Mouse (Mus musculus) hindbrain, embryonic 16.5 days (tissue): ENCODE measurements around the gene Prpf3. TPM values are rescaled to one million over a fixed set of nuclear protein-coding genes. Genes with fewer than 3 reads are reported as not detected.
"Not testable (repeated sequence)": the region's sequence is repeated elsewhere in the genome, so short reads cannot be mapped to it uniquely, and the experiment has no call there.

Source experiments
- ATAC-seq: fragments of 200-750 bp; cut with Nextera tagmentation; 2 replicates; pipeline ENCODE4 v1.8.0; 2017; ENCODE audit warnings: moderate TSS enrichment, moderate library complexity
- H3K27ac ChIP-seq: fragments of 300-500 bp; sonication (generic); 2 replicates; pipeline ENCODE4 v1.5.1; 2014; ENCODE audit warnings: low read depth, mild to moderate bottlenecking, control low read depth, low read length, moderate library complexity
- H3K27me3 ChIP-seq: fragments of 300-500 bp; sonication (generic); replicated peaks from 2 replicates; pipeline ENCODE4 v1.6.1; 2014; ENCODE audit warnings: low read length; ENCODE audit not compliant: control insufficient read depth, insufficient read depth
- H3K36me3 ChIP-seq: fragments of 300-500 bp; sonication (generic); 2 replicates; pipeline ENCODE4 v1.6.1; 2014; ENCODE audit warnings: mild to moderate bottlenecking, low read length, moderate library complexity, mixed read lengths; ENCODE audit not compliant: control insufficient read depth, insufficient read depth
- H3K4me1 ChIP-seq: fragments of 300-500 bp; sonication (generic); 2 replicates; pipeline ENCODE4 v1.6.1; 2014; ENCODE audit warnings: low read depth, low read length; ENCODE audit not compliant: control insufficient read depth, insufficient read depth
- H3K4me2 ChIP-seq: fragments of 300-500 bp; sonication (generic); 2 replicates; pipeline ENCODE4 v1.6.1; 2014; ENCODE audit warnings: mild to moderate bottlenecking, low read length, control low read depth, moderate library complexity
- H3K4me3 ChIP-seq: fragments of 300-500 bp; sonication (generic); 2 replicates; pipeline ENCODE4 v1.5.1; 2014; ENCODE audit warnings: mild to moderate bottlenecking, low read length, control low read depth, moderate library complexity
- H3K9ac ChIP-seq: fragments of 300-500 bp; sonication (generic); 2 replicates; pipeline ENCODE4 v1.6.1; 2014; ENCODE audit warnings: low read depth, mild to moderate bottlenecking, control low read depth, low read length, moderate library complexity
- H3K9me3 ChIP-seq: fragments of 300-500 bp; sonication (generic); 2 replicates; pipeline ENCODE4 v1.6.1; 2014; ENCODE audit warnings: mild to moderate bottlenecking, low read length, moderate library complexity; ENCODE audit not compliant: control insufficient read depth
- WGBS: fragments of 180-500 bp; shearing (Covaris S2); extraction: QIAGEN DNeasy Blood & Tissue Kit; methylation state at CpG from one replicate; pipeline ENCODE4 v1.1.7; 2014; 5-methylcytosine and 5-hydroxymethylcytosine counted together
- polyA plus RNA-seq: library from polyadenylated mRNA; unstranded; fragments of >200 nt; fragmentation: Nextera tagmentation; extraction: Ambion mirVana; gene quantifications from 2 replicates; pipeline ENCODE4 v1.2.1, GENCODE M21; 2015

Gene Prpf3
- polyA plus RNA-seq, result 30.8 and 35.6 TPM in 2 replicates

- Histone ChIP-seq H3K36me3 (peaks cover 13% of the 10 kb centered on the region), H3K4me3 (peak within 1 kb of the TSS; percentile 90), H3K9me3 (no peaks in the 10 kb centered on the region), H3K4me1 (peaks cover 8% of the 10 kb centered on the region), H3K4me2 (peak within 1 kb of the TSS; percentile 71), H3K27ac (peak within 1 kb of the TSS; percentile 80), H3K27me3 (no peaks in the 10 kb centered on the region), H3K9ac (peak within 1 kb of the TSS; percentile 83)
- WGBS, result 0% methylated on average over 56 of the region's 56 CpGs
- ATAC-seq, result peak; percentile 99
These were observed at the start of gene Prpf3 for GRCm38 (mm10) chr3:95855502-95856089. Gene Prpf3, minus strand, starts transcription at chr3:95855885.

DNA sequence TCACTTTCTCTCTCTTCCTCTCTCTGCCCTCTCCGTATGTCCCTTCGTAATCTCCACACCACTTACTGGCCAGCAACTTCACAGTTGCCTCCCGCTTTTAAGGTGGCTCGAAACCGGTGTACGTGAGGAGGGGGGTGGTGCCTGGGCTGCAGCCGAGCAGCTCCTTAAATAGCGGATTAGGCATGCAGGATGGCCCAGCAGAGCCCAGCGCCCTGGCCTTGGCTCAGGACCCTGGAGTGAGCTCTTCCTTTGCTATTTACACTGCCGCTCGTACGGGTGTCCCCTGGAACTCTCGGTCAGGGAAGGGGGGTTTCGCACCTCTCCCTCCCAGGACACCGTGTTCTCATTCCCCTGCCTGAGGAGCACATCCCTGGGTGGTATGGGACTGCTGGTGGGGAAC, 48.9 kb upstream of the Prpf3 start, which contains the start of gene Car14:
Car14 (minus strand) TSS at position 124 of the 400 bp plus-strand sequence.
- H3K36me3 ChIP-seq, result no peaks in the 10 kb centered on the region
- H3K4me3 ChIP-seq, result peak within 1 kb of the TSS; percentile 34
- under 1% methylated on average over 15 of the region's 15 CpGs for whole genome bisulfite sequencing
- peak within 1 kb of the TSS; percentile 50 for H3K9ac ChIP-seq
- peaks cover 5% of the 10 kb centered on the region for H3K27me3 ChIP-seq
- peak; percentile 49; the same call in 1 of the 2 replicates for ATAC-seq
- H3K27ac ChIP-seq, result no peak within 1 kb of the TSS
- H3K4me1 ChIP-seq, result peaks cover 19% of the 10 kb centered on the region
- no peaks in the 10 kb centered on the region for H3K9me3 ChIP-seq
- peak within 1 kb of the TSS; percentile 67 for H3K4me2 ChIP-seq

- H3K27me3 ChIP-seq, result peaks cover 5% of the 10 kb centered on the region
- no peak overlapping the region for H3K27ac ChIP-seq
- H3K4me3 ChIP-seq, result no peak overlapping the region
- ATAC-seq, result no peak
- no peaks in the 10 kb centered on the region for H3K36me3 ChIP-seq
- peak overlapping the region; percentile 67 for H3K4me2 ChIP-seq
- peaks cover 19% of the 10 kb centered on the region for H3K4me1 ChIP-seq
- H3K9ac ChIP-seq, result no peak overlapping the region
- H3K9me3 ChIP-seq, result no peaks in the 10 kb centered on the region
- 3% methylated on average over 15 of the region's 15 CpGs for WGBS
These were observed 48.2 kb upstream of the Prpf3 start for GRCm38 (mm10) chr3:95903753-95904502.

DNA sequence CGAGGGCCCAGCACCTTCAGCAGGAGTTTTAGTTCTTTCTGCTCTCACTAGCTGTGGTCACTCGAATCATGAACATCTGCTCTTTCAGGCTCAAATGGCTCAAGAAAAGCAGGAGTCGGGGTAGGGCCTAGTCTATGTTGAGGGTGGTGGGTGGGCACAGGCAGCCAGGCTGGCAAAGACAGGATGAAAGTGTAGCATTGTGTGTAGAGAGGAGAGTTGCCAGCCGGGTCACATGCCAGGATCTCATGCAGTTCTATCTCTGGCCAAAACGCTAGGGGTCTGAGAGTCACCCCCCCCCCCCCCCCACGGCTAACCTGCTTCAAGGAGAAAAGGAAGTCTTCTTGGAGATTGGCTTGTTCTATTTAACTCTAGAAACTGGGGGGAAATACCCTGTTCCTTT, 47.0 kb upstream of the Prpf3 start:
- Histone ChIP-seq H3K9me3 (no peaks in the 10 kb centered on the region), H3K9ac (no peak overlapping the region), H3K36me3 (no peaks in the 10 kb centered on the region), H3K4me1 (peaks cover 19% of the 10 kb centered on the region), H3K27ac (no peak overlapping the region), H3K4me2 (no peak overlapping the region), H3K27me3 (peaks cover 3% of the 10 kb centered on the region; the same call in 1 of the 2 replicates), H3K4me3 (no peak overlapping the region)
- no peak for ATAC-seq
- 33% methylated on average over 6 of the region's 6 CpGs for WGBS

DNA sequence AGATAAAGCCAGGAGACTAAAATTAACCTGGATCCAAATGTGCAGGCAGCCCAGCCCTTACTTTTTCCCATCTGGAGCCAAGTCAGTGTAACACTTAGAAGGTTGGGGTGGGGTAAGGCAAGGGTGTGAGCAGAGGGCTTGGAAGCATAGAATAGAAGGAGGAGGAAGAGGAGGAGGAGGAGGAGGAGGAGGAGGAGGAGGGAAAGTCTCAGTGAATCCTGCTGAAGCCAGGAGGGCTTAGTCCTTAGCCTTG, 46.6 kb upstream of the Prpf3 start:
- Histone ChIP-seq H3K4me1 (peaks cover 19% of the 10 kb centered on the region), H3K4me2 (no peak overlapping the region), H3K36me3 (no peaks in the 10 kb centered on the region), H3K4me3 (no peak overlapping the region), H3K27me3 (peaks cover 3% of the 10 kb centered on the region; the same call in 1 of the 2 replicates), H3K9ac (0 out of 2 replicates have a peak overlapping the region, but pooled peaks have one; percentile 23), H3K27ac (no peak overlapping the region), H3K9me3 (no peaks in the 10 kb centered on the region)
- ATAC-seq, result no peak

DNA sequence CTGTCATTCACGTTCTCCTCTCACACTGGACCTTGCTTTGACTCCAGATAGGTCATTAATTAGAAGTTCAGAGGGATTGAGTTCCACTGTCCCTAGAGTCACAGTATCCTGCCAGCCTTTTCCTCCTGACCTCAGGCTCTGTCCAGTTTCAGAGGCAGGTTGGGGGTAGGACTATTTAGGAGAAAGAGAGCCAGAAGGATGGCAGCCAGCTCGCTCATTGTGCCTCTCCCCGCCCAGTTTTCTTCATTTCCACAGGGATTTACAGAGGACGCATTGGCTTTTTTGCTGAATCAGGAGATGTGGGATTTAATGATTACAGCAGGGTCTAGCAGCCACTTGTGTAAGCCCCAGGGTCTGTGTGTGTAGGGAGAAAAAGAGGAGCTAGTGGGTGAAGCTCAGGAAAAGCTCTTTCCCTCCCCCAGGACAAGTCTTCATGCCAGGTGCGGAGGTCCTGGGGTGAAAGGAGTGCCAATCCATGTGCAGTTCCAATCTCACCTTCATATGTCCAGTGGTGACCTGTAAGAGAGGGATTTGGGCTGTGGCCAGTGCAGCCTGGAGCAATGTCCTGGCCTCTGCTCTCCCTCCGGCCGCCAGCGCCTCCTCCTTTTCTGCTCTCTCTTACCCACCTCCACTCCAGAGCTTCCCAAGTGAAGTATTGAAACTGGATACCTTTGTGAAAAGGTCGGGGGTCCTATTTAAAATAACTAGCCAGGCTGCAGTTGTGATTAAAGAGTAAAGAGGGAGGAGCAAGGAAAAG, 46.1 kb upstream of the Prpf3 start:
- Histone ChIP-seq H3K9ac (0 out of 2 replicates have a peak overlapping the region, but pooled peaks have one; percentile 23), H3K4me3 (no peak overlapping the region), H3K27ac (no peak overlapping the region), H3K27me3 (0 out of 2 replicates have a peak, but pooled peaks cover 3% of the 10 kb centered on the region), H3K4me1 (peaks cover 15% of the 10 kb centered on the region), H3K9me3 (no peaks in the 10 kb centered on the region), H3K36me3 (no peaks in the 10 kb centered on the region), H3K4me2 (no peak overlapping the region)
- WGBS, result 69% methylated on average over 9 of the region's 9 CpGs
- no peak for ATAC-seq

DNA sequence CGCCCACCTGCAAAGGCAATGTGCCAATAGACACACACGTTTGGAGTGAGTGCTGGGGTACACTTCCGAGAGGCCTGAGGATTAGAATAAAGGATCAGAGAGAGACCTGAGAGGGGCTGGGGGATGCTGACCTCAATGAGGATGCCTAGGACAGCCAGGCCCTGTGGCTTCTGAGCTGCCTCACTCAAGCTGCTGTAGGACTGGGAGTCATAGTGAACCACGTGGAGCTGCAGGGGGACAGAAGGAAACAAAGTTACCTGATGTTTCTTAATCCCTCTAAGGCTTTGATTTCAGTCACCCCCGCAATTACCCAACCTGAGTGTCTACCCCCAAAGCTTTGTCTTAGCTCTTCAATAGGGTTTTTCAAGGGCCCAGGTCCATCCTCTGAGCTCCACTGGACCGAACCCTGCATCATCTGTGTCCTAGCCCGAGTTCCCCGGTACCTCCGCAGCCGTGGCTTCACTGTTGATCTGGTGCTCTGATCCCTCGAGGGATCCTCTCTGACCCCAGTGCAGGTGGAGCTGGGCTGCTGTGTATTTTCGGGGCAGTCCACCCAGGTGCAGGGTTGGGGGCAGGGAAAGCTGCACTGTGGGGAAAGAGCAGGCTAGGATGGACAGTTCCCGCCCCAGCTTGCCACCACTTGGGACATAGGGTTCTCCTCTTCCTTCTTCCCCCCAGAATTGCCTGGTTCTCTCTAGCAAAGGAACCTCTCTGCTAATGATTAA, 44.3 kb upstream of the Prpf3 start:
- peaks cover 13% of the 10 kb centered on the region for H3K4me1 ChIP-seq
- H3K4me2 ChIP-seq, result no peak overlapping the region
- no peaks in the 10 kb centered on the region for H3K36me3 ChIP-seq
- no peaks in the 10 kb centered on the region for H3K9me3 ChIP-seq
- no peak for ATAC-seq
- no peak overlapping the region for H3K27ac ChIP-seq
- H3K9ac ChIP-seq, result no peak overlapping the region
- H3K27me3 ChIP-seq, result 0 out of 2 replicates have a peak, but pooled peaks cover 3% of the 10 kb centered on the region
- WGBS, result 79% methylated on average over 13 of the region's 13 CpGs
- H3K4me3 ChIP-seq, result no peak overlapping the region

DNA sequence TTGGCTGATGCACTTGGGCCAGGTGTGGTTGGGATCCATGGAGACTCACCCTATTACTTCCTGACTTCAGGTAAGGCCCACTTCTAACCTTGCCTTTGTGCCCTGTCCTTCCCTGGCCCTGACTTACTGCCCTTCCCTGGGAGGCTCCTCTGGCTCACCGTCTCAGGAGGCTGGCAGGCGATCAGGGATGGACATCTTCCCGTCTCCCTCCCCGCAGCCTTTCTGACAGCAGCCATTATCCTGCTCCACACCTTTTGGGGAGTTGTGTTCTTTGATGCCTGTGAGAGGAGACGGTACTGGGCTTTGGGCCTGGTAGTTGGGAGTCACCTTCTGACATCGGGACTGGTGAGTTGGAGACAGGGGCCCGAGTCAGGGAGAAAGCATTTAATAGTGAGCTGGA, 39.8 kb upstream of the Prpf3 start:
- Histone ChIP-seq H3K4me2 (peak overlapping the region; percentile 78), H3K4me1 (peaks cover 11% of the 10 kb centered on the region)
- ATAC-seq, H3K27me3 ChIP-seq, H3K27ac ChIP-seq, H3K9ac ChIP-seq, H3K4me3 ChIP-seq, H3K36me3 ChIP-seq, H3K9me3 ChIP-seq: not testable (repeated sequence)
- 87% methylated on average over 7 of the region's 7 CpGs for WGBS
